Mouse (Mus musculus) liver, embryonic 12.5 days (tissue): ENCODE data around the gene Gpr171. TPM values are rescaled to one million over a fixed set of nuclear protein-coding genes. Genes with fewer than 3 reads are reported as not detected.

Experiments used
- ATAC-seq: fragments of 200-750 bp; cut with Nextera tagmentation; 2 replicates; pipeline ENCODE4 v1.8.0; 2017; ENCODE audit warnings: moderate number of reproducible peaks, mild to moderate bottlenecking, moderate library complexity
- H3K27ac ChIP-seq: fragments of 300-500 bp; sonication (generic); 2 replicates; pipeline ENCODE4 v1.5.1; 2016; ENCODE audit warnings: mild to moderate bottlenecking
- H3K27me3 ChIP-seq: fragments of 300-500 bp; sonication (generic); replicated peaks from 2 replicates; pipeline ENCODE4 v1.6.1; 2016; ENCODE audit warnings: mild to moderate bottlenecking, moderate library complexity
- H3K36me3 ChIP-seq: fragments of 300-500 bp; sonication (generic); 2 replicates; pipeline ENCODE4 v1.6.1; 2016; ENCODE audit warnings: mild to moderate bottlenecking, moderate library complexity
- H3K4me1 ChIP-seq: fragments of 300-500 bp; sonication (generic); 2 replicates; pipeline ENCODE4 v1.6.1; 2016
- H3K4me2 ChIP-seq: fragments of 300-500 bp; sonication (generic); 2 replicates; pipeline ENCODE4 v1.6.1; 2016; ENCODE audit warnings: mild to moderate bottlenecking, moderate library complexity
- H3K4me3 ChIP-seq: fragments of 300-500 bp; sonication (generic); 2 replicates; pipeline ENCODE4 v1.5.1; 2016; ENCODE audit warnings: mild to moderate bottlenecking, moderate library complexity
- H3K9ac ChIP-seq: fragments of 300-500 bp; sonication (generic); 2 replicates; pipeline ENCODE4 v1.6.1; 2016; ENCODE audit warnings: mild to moderate bottlenecking, moderate library complexity
- H3K9me3 ChIP-seq: fragments of 300-500 bp; sonication (generic); replicated peaks from 2 replicates; pipeline ENCODE4 v1.6.1; 2016; ENCODE audit warnings: mild to moderate bottlenecking, moderate library complexity
- WGBS: fragments of 180-500 bp; shearing (Covaris S2); methylation state at CpG from one replicate; pipeline ENCODE4 v1.1.7; 2016; ENCODE audit not compliant: insufficient replicate concordance; 5-methylcytosine and 5-hydroxymethylcytosine counted together
- polyA plus RNA-seq: library from polyadenylated mRNA; unstranded; fragments of >200 nt; fragmentation: Nextera tagmentation; extraction: Ambion mirVana; gene quantifications from 2 replicates; pipeline ENCODE4 v1.2.1, GENCODE M21; 2016

The Gpr171 gene
- polyA plus RNA-seq, 1 experiment from 2014 or later, result 2.3 TPM

DNA sequence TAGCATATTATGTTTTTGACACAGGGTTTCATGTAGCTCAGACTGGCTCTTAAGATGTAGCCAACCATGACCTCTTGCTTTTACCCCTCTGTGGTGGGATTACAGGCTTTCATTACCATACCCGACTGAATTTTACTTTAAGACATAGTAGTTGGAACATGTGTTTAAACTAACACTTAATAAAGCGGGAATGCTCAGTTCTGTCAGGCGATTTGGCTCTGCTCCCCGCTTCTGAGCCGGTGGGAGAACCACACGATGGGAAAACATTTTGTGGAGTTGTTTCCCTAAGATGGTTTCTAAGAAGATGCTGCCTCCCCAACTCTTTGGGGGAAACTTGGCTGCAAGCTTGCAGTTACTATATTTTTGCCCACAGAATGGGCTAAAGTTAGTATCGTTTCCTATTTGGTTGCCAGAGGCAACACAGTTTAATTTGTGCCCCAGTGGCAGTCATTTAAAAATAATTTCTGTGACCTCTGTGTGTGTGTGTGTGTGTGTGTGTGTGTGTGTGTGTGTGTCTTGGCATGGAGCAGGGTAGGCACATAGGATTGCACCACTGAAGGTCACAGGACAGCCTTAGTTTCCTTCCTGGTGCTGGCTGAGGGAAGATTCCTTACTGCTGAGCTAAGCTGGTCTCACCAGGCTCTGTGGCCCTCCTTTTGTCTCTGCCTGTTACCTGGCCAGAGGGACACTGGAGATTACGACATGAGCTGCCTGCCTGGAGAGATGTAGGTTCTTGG is 34.9 kb downstream of the Gpr171 start:
- 75% methylated on average over 8 of the region's 8 CpGs for WGBS
- peaks cover 23% of the 10 kb centered on the region for H3K4me1 ChIP-seq
- H3K9me3 ChIP-seq, result no peaks in the 10 kb centered on the region
- no peak overlapping the region for H3K9ac ChIP-seq
- no peaks in the 10 kb centered on the region for H3K27me3 ChIP-seq
- no peak overlapping the region for H3K4me3 ChIP-seq
- no peak for ATAC-seq
- no peak overlapping the region for H3K27ac ChIP-seq
- no peaks in the 10 kb centered on the region for H3K36me3 ChIP-seq
- no peak overlapping the region for H3K4me2 ChIP-seq

DNA sequence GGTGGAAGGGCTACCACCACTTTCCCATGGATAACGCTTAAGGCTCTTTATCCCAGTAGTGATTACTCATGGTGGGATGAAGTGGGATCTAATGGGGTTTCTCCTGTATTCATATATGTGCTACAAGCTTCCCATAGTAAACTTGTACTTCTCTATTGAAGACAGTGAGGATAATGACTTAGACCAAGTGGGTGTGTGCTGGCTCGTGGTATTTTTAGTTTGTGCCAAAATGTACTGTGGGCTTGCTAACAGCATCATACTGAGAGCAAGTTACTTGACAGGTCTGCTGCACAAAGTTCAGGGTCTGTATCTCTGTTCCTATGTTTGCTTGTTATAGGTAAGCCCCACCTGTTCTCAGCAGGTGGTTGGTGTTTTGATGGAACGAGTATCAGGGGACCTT is 35.7 kb downstream of the Gpr171 start:
- WGBS, result 76% methylated on average over 3 of the region's 3 CpGs
- ATAC-seq, result no peak

DNA sequence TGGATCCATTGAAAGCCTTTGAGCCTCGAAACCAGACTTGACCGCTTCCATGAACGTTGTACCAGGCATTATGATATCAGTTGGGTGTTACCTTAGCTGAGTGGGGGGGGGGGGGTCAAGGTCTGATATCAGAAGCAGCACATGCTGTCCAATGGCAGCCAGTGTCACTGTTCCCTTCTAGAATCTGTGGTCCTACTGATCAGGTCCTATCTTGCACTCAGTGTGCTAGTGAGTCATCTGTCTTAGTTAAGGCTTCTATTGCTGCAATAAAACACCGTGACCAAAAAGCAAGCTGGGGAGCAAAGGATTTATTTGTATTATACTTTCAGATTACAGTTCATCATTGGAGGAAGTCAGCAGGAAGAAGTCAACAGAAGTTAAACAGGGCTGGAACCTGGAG is 38.2 kb downstream of the Gpr171 start:
- Histone ChIP-seq H3K4me3 (no peak overlapping the region), H3K4me2 (peak overlapping the region; percentile 4; the same call in 1 of the 2 replicates), H3K9ac (no peak overlapping the region), H3K9me3 (no peaks in the 10 kb centered on the region), H3K36me3 (no peaks in the 10 kb centered on the region), H3K27ac (no peak overlapping the region), H3K27me3 (no peaks in the 10 kb centered on the region), H3K4me1 (peaks cover 48% of the 10 kb centered on the region)
- peak; percentile 70 for ATAC-seq
- WGBS, result 32% methylated on average over 4 of the region's 4 CpGs

More for the DNA sequence above, 35.7 kb downstream of the Gpr171 start:
- H3K36me3 ChIP-seq, result no peaks in the 10 kb centered on the region
- no peaks in the 10 kb centered on the region for H3K27me3 ChIP-seq
- H3K9me3 ChIP-seq, result no peaks in the 10 kb centered on the region
- no peak overlapping the region for H3K27ac ChIP-seq
- no peak overlapping the region for H3K4me2 ChIP-seq
- no peak overlapping the region for H3K9ac ChIP-seq
- no peak overlapping the region for H3K4me3 ChIP-seq
- peaks cover 23% of the 10 kb centered on the region for H3K4me1 ChIP-seq

DNA sequence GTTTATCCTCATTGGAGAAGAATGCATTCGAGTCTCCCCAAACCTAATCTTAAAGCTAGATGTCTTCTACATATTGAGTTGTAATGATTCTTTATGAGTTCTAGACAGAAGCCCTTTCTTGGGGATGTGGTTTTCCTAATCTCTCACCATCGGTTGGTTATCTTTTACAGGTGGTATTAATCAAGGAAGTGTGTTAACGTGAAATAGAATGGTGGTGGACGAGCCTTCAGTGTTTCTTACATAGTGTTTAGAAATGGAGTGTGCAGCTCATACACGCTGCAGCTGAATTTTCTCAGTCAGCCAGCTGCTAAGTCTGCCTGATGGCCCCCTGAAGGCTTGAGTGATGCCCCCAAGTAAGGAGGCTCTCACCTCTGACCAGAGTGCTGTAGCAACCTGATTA is 39.5 kb downstream of the Gpr171 start:
- Histone ChIP-seq H3K27ac (no peak overlapping the region), H3K27me3 (no peaks in the 10 kb centered on the region), H3K36me3 (no peaks in the 10 kb centered on the region), H3K4me1 (peaks cover 61% of the 10 kb centered on the region), H3K4me2 (no peak overlapping the region), H3K9ac (no peak overlapping the region), H3K9me3 (no peaks in the 10 kb centered on the region), H3K4me3 (no peak overlapping the region)
- WGBS, result 39% methylated on average over 5 of the region's 5 CpGs
- no peak for ATAC-seq

DNA sequence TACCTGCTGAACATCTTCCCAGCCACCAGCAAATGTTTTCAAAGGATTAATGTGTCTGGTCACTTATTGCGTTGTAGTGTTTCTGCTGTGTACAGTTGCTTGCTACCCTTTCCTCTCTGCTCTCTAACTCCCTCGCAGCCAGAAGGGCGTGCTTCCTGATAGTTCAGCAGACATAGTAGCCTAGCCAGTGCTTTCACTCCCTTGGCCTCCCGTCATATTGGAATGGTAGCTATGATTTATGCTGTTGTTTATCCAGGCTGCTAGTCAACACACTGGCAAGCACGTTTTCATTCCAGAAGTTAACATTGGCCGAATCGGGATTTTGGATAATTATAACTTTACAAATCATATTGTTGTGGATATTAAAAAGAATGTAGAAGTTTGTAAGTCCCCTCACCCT is 41.5 kb downstream of the Gpr171 start:
- ATAC-seq, result no peak
- H3K36me3 ChIP-seq, result no peaks in the 10 kb centered on the region
- no peak overlapping the region for H3K4me2 ChIP-seq
- H3K4me1 ChIP-seq, result peaks cover 79% of the 10 kb centered on the region
- no peak overlapping the region for H3K9ac ChIP-seq
- no peaks in the 10 kb centered on the region for H3K27me3 ChIP-seq
- H3K9me3 ChIP-seq, result no peaks in the 10 kb centered on the region
- no peak overlapping the region for H3K27ac ChIP-seq
- 59% methylated on average over 7 of the region's 7 CpGs for WGBS
- H3K4me3 ChIP-seq, result no peak overlapping the region

DNA sequence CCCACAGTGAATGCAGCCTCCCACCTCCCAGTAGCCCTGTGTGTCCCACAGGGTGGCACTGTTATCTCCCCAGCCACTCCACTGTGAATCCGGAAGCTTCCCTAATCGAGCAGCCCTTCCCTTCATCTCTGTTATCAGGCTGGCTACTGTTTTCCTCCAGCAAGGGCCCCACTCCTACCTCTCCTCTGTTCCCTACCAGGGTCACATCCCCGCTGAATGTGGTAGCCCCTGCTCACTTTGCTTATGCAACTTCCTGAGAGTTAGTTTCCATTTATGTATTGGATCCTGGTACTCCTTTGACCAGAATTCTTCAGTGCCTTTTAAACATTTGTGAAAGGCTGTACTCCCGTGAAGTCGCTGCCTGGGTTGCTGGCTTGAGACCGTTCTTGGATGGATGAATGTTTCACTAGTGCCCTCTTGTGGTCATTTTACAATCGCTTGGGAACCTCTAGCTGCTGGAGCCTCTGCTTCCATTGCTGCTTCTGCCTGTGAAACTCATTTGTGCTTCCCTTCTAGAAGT is 42.5 kb downstream of the Gpr171 start:
- Histone ChIP-seq H3K27ac (peak overlapping the region; percentile 72), H3K36me3 (no peaks in the 10 kb centered on the region), H3K4me2 (peak overlapping the region; percentile 64), H3K9ac (peak overlapping the region; percentile 42), H3K4me3 (peak overlapping the region; percentile 41), H3K9me3 (no peaks in the 10 kb centered on the region), H3K4me1 (peaks cover 85% of the 10 kb centered on the region), H3K27me3 (no peaks in the 10 kb centered on the region)
- ATAC-seq, result peak; percentile 93
- WGBS, result 1% methylated on average over 7 of the region's 7 CpGs

DNA sequence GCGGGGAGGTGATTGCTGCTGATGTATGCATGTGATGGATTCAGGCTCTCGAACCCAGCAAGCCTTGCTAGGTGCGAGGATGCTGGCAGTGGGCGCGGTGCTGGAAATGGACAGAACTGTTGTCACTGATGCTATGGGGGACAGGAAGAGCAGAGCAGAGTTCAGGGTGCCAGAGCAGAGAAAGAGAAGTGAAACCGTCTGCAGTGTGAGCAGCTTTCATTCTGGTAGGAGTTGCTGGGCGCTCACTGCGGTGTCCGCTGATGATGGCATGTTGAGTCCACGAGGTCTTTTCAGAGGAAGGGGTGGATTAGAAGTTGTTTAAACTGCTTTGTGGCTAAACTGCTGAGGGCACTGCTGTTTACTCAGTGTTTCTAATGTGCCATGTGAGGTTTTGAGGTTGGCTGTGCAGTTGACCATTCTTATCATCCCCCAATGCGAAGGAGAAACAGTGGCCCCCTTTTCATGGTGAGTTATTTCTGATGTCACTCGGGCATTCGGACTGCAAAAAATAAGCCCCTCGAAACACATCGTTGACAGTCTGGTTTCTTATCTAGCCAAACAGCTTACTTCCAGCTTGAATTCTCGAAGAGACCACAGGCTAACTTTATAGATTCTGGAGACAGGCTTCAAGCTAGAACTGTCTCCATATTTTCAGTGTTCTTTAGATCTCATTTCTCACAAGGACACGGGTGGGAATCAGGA is 46.6 kb downstream of the Gpr171 start:
- H3K4me1 ChIP-seq, result peaks cover 61% of the 10 kb centered on the region
- 18% methylated on average over 17 of the region's 17 CpGs for WGBS

More for the DNA sequence above, 46.6 kb downstream of the Gpr171 start:
- H3K36me3 ChIP-seq, result no peaks in the 10 kb centered on the region
- no peak for ATAC-seq
- peak overlapping the region; percentile 53 for H3K4me2 ChIP-seq
- H3K27ac ChIP-seq, result peak overlapping the region; percentile 61; the same call in 1 of the 2 replicates
- H3K9ac ChIP-seq, result no peak overlapping the region; the same call in 1 of the 2 replicates
- H3K4me3 ChIP-seq, result peak overlapping the region; percentile 9; the same call in 1 of the 2 replicates
- H3K9me3 ChIP-seq, result no peaks in the 10 kb centered on the region
- H3K27me3 ChIP-seq, result no peaks in the 10 kb centered on the region

Other genes with a start within 250 kb of the Gpr171 start
- 0.07 TPM in 1 of 2 replicates, not detected in the other for gene Clrn1, start 216.5 kb downstream of the Gpr171 start, polyA plus RNA-seq
- 1.9 and 2.1 TPM in 2 replicates for gene Med12l, start 96.0 kb downstream of the Gpr171 start, polyA plus RNA-seq
- 1.7 and 2.4 TPM in 2 replicates for gene P2ry14, start 51.8 kb upstream of the Gpr171 start, polyA plus RNA-seq
- 0.08 TPM in 1 of 2 replicates, not detected in the other for gene Gpr87, start 93.3 kb upstream of the Gpr171 start, polyA plus RNA-seq
- 1.6 and 1.8 TPM in 2 replicates for gene P2ry13, start 109.1 kb upstream of the Gpr171 start, polyA plus RNA-seq
- gene P2ry12, start 161.1 kb upstream of the Gpr171 start, polyA plus RNA-seq, result 1.4 and 2.2 TPM in 2 replicates
- gene Igsf10, start 242.6 kb upstream of the Gpr171 start, polyA plus RNA-seq, result 0.60 and 0.83 TPM in 2 replicates